Mouse (Mus musculus) midbrain, embryonic 11.5 days (tissue): ENCODE measurements at regions not wholly inside any gene's neighbourhood (a gene's known extent, or its start where the extent isn't known, plus 50 kb on each side); places are given as distances from the start of the nearest gene placed in this dataset.

Experiments used
- ATAC-seq: fragments of 200-750 bp; cut with Nextera tagmentation; 2 replicates; pipeline ENCODE4 v1.8.0; 2017; ENCODE audit warnings: moderate TSS enrichment, moderate library complexity; ENCODE audit not compliant: low FRiP score
- DNase-seq: peaks from one replicate; pipeline ENCODE4 v3.0.0; 2015; ENCODE audit warnings: low spot score; ENCODE audit errors: missing footprints
- H3K27ac ChIP-seq: fragments of 300-500 bp; sonication (generic); 2 replicates; pipeline ENCODE4 v1.5.1; 2014; ENCODE audit warnings: low read depth, low read length
- H3K27me3 ChIP-seq: fragments of 300-500 bp; sonication (generic); 2 replicates; pipeline ENCODE4 v1.6.1; 2014; ENCODE audit warnings: mild to moderate bottlenecking, low read length, moderate library complexity, mixed read lengths; ENCODE audit not compliant: control insufficient read depth, insufficient read depth
- H3K36me3 ChIP-seq: fragments of 300-500 bp; sonication (generic); 2 replicates; pipeline ENCODE4 v1.6.1; 2014; ENCODE audit warnings: mild to moderate bottlenecking, low read length, moderate library complexity, mixed read lengths; ENCODE audit not compliant: control insufficient read depth, insufficient read depth
- H3K4me1 ChIP-seq: fragments of 300-500 bp; sonication (generic); 2 replicates; pipeline ENCODE4 v1.6.1; 2014; ENCODE audit warnings: low read length; ENCODE audit not compliant: control insufficient read depth, insufficient read depth
- H3K4me2 ChIP-seq: fragments of 300-500 bp; sonication (generic); 2 replicates; pipeline ENCODE4 v1.6.1; 2014; ENCODE audit warnings: mild to moderate bottlenecking, moderate library complexity
- H3K4me3 ChIP-seq: fragments of 300-500 bp; sonication (generic); 2 replicates; pipeline ENCODE4 v1.5.1; 2014; ENCODE audit warnings: low read depth, low read length
- H3K9ac ChIP-seq: fragments of 300-500 bp; sonication (generic); 2 replicates; pipeline ENCODE4 v1.6.1; 2014; ENCODE audit warnings: low read length
- H3K9me3 ChIP-seq: fragments of 300-500 bp; sonication (generic); 2 replicates; pipeline ENCODE4 v1.6.1; 2016; ENCODE audit warnings: low read length; ENCODE audit not compliant: control insufficient read depth
- WGBS: fragments of 180-500 bp; shearing (Covaris S2); extraction: QIAGEN DNeasy Blood & Tissue Kit; methylation state at CpG from one replicate; pipeline ENCODE4 v1.1.7; 2014; 5-methylcytosine and 5-hydroxymethylcytosine counted together

- 95% methylated on average over 4 of the region's 4 CpGs for WGBS
- H3K9me3 ChIP-seq, result no peaks in the 10 kb centered on the region
- no peak overlapping the region for H3K4me3 ChIP-seq
- H3K4me2 ChIP-seq, result no peak overlapping the region
- H3K27ac ChIP-seq, result no peak overlapping the region
- H3K9ac ChIP-seq, result no peak overlapping the region
- no peaks in the 10 kb centered on the region for H3K4me1 ChIP-seq
- no peak for ATAC-seq
- no peaks in the 10 kb centered on the region for H3K36me3 ChIP-seq
- peak; percentile 54 for DNase-seq
- peaks cover 4% of the 10 kb centered on the region for H3K27me3 ChIP-seq
Measured at GRCm38 (mm10) chr1:75850131-75850530, 304.1 kb downstream of the Slc4a3 start.

- H3K4me1 ChIP-seq, result no peaks in the 10 kb centered on the region
- no peaks in the 10 kb centered on the region for H3K9me3 ChIP-seq
- ATAC-seq (no peak), DNase-seq (peak; percentile 56)
- WGBS, result 88% methylated on average over 7 of the region's 7 CpGs
- H3K27ac ChIP-seq, result no peak overlapping the region
- no peaks in the 10 kb centered on the region for H3K36me3 ChIP-seq
- H3K4me3 ChIP-seq, result no peak overlapping the region
- H3K27me3 ChIP-seq, result no peaks in the 10 kb centered on the region
- H3K4me2 ChIP-seq, result no peak overlapping the region
- no peak overlapping the region for H3K9ac ChIP-seq
Measured at GRCm38 (mm10) chr1:75858551-75859255, 312.6 kb downstream of the Slc4a3 start.

- Histone ChIP-seq H3K9ac (no peak overlapping the region), H3K27me3 (no peaks in the 10 kb centered on the region), H3K36me3 (no peaks in the 10 kb centered on the region), H3K4me3 (no peak overlapping the region), H3K4me1 (no peaks in the 10 kb centered on the region), H3K9me3 (no peaks in the 10 kb centered on the region), H3K27ac (no peak overlapping the region), H3K4me2 (no peak overlapping the region)
- peak; percentile 54 for DNase-seq
- ATAC-seq, result no peak
- WGBS, result 52% methylated on average over 4 of the region's 4 CpGs
Measured at GRCm38 (mm10) chr1:75862757-75863156, 316.7 kb downstream of the Slc4a3 start.

- H3K36me3 ChIP-seq, result no peaks in the 10 kb centered on the region
- no peak overlapping the region for H3K4me2 ChIP-seq
- no peak overlapping the region for H3K27ac ChIP-seq
- no peak overlapping the region for H3K9ac ChIP-seq
- H3K4me3 ChIP-seq, result no peak overlapping the region
- DNase-seq (no peak), ATAC-seq (no peak)
- 90% methylated on average over 6 of the region's 6 CpGs for WGBS
- H3K4me1 ChIP-seq, result no peaks in the 10 kb centered on the region
- no peaks in the 10 kb centered on the region for H3K9me3 ChIP-seq
- H3K27me3 ChIP-seq, result no peaks in the 10 kb centered on the region
Measured at GRCm38 (mm10) chr1:75866556-75866955, 320.5 kb downstream of the Slc4a3 start.

- Histone ChIP-seq H3K4me1 (no peaks in the 10 kb centered on the region), H3K9me3 (no peaks in the 10 kb centered on the region), H3K27ac (no peak overlapping the region), H3K27me3 (no peaks in the 10 kb centered on the region), H3K36me3 (no peaks in the 10 kb centered on the region), H3K9ac (no peak overlapping the region), H3K4me3 (no peak overlapping the region), H3K4me2 (no peak overlapping the region)
- ATAC-seq (no peak), DNase-seq (no peak)
- whole genome bisulfite sequencing, result 78% methylated on average over 2 of the region's 2 CpGs
Measured at GRCm38 (mm10) chr1:75869414-75869813, 323.3 kb downstream of the Slc4a3 start.

- Histone ChIP-seq H3K27ac (no peak overlapping the region), H3K36me3 (no peaks in the 10 kb centered on the region), H3K27me3 (no peaks in the 10 kb centered on the region), H3K4me2 (no peak overlapping the region), H3K9me3 (no peaks in the 10 kb centered on the region), H3K9ac (no peak overlapping the region), H3K4me1 (no peaks in the 10 kb centered on the region), H3K4me3 (no peak overlapping the region)
- ATAC-seq (no peak), DNase-seq (no peak)
- WGBS, result 85% methylated on average over 5 of the region's 5 CpGs
Measured at GRCm38 (mm10) chr1:75869846-75870245, 323.8 kb downstream of the Slc4a3 start.

- Histone ChIP-seq H3K4me2 (no peak overlapping the region), H3K4me1 (no peaks in the 10 kb centered on the region), H3K9ac (no peak overlapping the region), H3K36me3 (no peaks in the 10 kb centered on the region), H3K4me3 (no peak overlapping the region), H3K9me3 (no peaks in the 10 kb centered on the region), H3K27ac (no peak overlapping the region), H3K27me3 (no peaks in the 10 kb centered on the region)
- ATAC-seq (no peak), DNase-seq (no peak)
- WGBS, result 89% methylated on average over 6 of the region's 6 CpGs
Measured at GRCm38 (mm10) chr1:75873911-75874310, 327.8 kb downstream of the Slc4a3 start.

- ATAC-seq (no peak), DNase-seq (no peak)
- Histone ChIP-seq H3K36me3 (no peaks in the 10 kb centered on the region), H3K4me2 (no peak overlapping the region), H3K9me3 (no peaks in the 10 kb centered on the region), H3K9ac (no peak overlapping the region), H3K4me1 (no peaks in the 10 kb centered on the region), H3K4me3 (no peak overlapping the region), H3K27ac (no peak overlapping the region), H3K27me3 (no peaks in the 10 kb centered on the region)
- WGBS, result 90% methylated on average over 5 of the region's 5 CpGs
Measured at GRCm38 (mm10) chr1:75877209-75877608, 331.1 kb downstream of the Slc4a3 start.

- Histone ChIP-seq H3K27ac (no peak overlapping the region), H3K4me1 (peaks cover 4% of the 10 kb centered on the region; the same call in 1 of the 2 replicates), H3K9ac (no peak overlapping the region), H3K27me3 (no peaks in the 10 kb centered on the region), H3K36me3 (no peaks in the 10 kb centered on the region), H3K4me3 (no peak overlapping the region), H3K9me3 (no peaks in the 10 kb centered on the region), H3K4me2 (no peak overlapping the region)
- 76% methylated on average over 7 of the region's 7 CpGs for WGBS
- DNase-seq (no peak), ATAC-seq (no peak)
Measured at GRCm38 (mm10) chr1:75885632-75886031, 339.6 kb downstream of the Slc4a3 start.
